Mouse (Mus musculus) megakaryocyte, embryonic 14.5 days (primary cell): ENCODE results near the gene Slc47a2. TPM values are rescaled to one million over a fixed set of nuclear protein-coding genes. Genes with fewer than 3 reads are reported as not detected.
A peak's percentile ranks its signal among the peaks of the same experiment; 100 is the strongest.

Experiments used
- H3K27me3 ChIP-seq: replicated peaks from 2 replicates; pipeline ENCODE3; 2012; ENCODE audit warnings: inconsistent platforms
- H3K36me3 ChIP-seq: replicated peaks from 2 replicates; pipeline ENCODE3; 2012; ENCODE audit warnings: low read length, inconsistent platforms, mixed read lengths
- H3K4me1 ChIP-seq: 2 replicates; pipeline ENCODE4 v1.6.1; 2012; ENCODE audit warnings: inconsistent platforms
- H3K4me3 ChIP-seq: replicated peaks from 2 replicates; pipeline ENCODE3; 2012; ENCODE audit warnings: moderate library complexity, mild to moderate bottlenecking, inconsistent platforms
- H3K9me3 ChIP-seq: 2 replicates; pipeline ENCODE4 v1.6.1; 2012; ENCODE audit warnings: inconsistent platforms
- FLI1 ChIP-seq: IDR thresholded peaks from 2 replicates; pipeline ENCODE4 v1.6.1; 2012; ENCODE audit warnings: low read length, inconsistent platforms, mixed read lengths
- GATA1 ChIP-seq: IDR thresholded peaks from 3 replicates; pipeline ENCODE4 v1.6.1; 2012; ENCODE audit warnings: mixed read lengths, low read length, inconsistent platforms, borderline replicate concordance
- polyA plus RNA-seq: library from polyadenylated mRNA; stranded (reverse); fragments of >175 nt; gene quantifications from 2 replicates; pipeline ENCODE4 v1.2.3, GENCODE M21; 2012; ENCODE audit warnings: low replicate concordance; ENCODE audit not compliant: insufficient read depth

Gene Slc47a2
- polyA plus RNA-seq, result not detected in 2 replicates

- no peaks in the 10 kb centered on the region for H3K9me3 ChIP-seq
- no peak for TF ChIP-seq GATA1
- no peak for TF ChIP-seq FLI1
- H3K4me3 ChIP-seq, result peak within 1 kb of the TSS; percentile 38
- H3K36me3 ChIP-seq, result no peaks in the 10 kb centered on the region
- H3K27me3 ChIP-seq, result peaks cover 84% of the 10 kb centered on the region
- peaks cover 10% of the 10 kb centered on the region for H3K4me1 ChIP-seq
Measured at GRCm38 (mm10) chr11:61342505-61343420, at the start of gene Slc47a2. TSS of gene Slc47a2 (minus strand) at chr11:61342860.

- H3K4me3 ChIP-seq, result no peak overlapping the region
- H3K36me3 ChIP-seq, result no peaks in the 10 kb centered on the region
- peaks cover 22% of the 10 kb centered on the region for H3K9me3 ChIP-seq
- peaks cover 46% of the 10 kb centered on the region for H3K27me3 ChIP-seq
- H3K4me1 ChIP-seq, result peaks cover 13% of the 10 kb centered on the region
- TF ChIP-seq GATA1, result no peak
- no peak for TF ChIP-seq FLI1
Measured at GRCm38 (mm10) chr11:61388936-61389335, 46.3 kb upstream of the Slc47a2 start.

DNA sequence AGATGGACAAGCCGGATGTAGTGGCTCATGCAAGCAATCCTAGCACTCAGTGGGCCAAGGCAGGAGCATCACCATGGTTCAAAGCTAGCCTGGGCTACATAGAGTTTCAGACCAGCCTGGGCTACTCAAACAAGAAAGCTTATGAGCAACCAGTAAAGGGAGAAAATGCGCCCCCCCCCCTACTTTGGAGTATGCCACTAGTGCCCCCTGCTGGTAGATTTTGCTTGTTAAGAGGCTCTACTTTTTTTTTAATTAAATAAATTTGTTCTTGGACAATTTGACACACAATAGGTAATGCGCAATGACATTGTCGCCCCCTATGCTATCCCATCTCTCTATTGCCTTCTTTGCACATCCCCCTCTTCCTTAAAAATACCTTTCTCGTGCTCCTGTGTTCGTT lies 45.4 kb upstream of the Slc47a2 start:
- Histone ChIP-seq H3K9me3 (peaks cover 31% of the 10 kb centered on the region), H3K4me3 (no peak overlapping the region), H3K27me3 (peaks cover 55% of the 10 kb centered on the region), H3K4me1 (peaks cover 13% of the 10 kb centered on the region), H3K36me3 (no peaks in the 10 kb centered on the region)
- TF ChIP-seq GATA1, result no peak
- TF ChIP-seq FLI1, result no peak

- no peaks in the 10 kb centered on the region for H3K36me3 ChIP-seq
- TF ChIP-seq FLI1 (no peak), GATA1 (no peak)
- H3K9me3 ChIP-seq, result peaks cover 36% of the 10 kb centered on the region
- peaks cover 60% of the 10 kb centered on the region for H3K27me3 ChIP-seq
- H3K4me3 ChIP-seq, result no peak overlapping the region
- H3K4me1 ChIP-seq, result peaks cover 13% of the 10 kb centered on the region
Measured at GRCm38 (mm10) chr11:61387233-61387632, 44.6 kb upstream of the Slc47a2 start.

GRCm38 (mm10) chr11:61385725-61386124 lies 43.1 kb upstream of the Slc47a2 start:
- Histone ChIP-seq H3K9me3 (peaks cover 33% of the 10 kb centered on the region), H3K4me1 (peaks cover 26% of the 10 kb centered on the region), H3K4me3 (no peak overlapping the region), H3K27me3 (peaks cover 69% of the 10 kb centered on the region), H3K36me3 (no peaks in the 10 kb centered on the region)
- TF ChIP-seq FLI1, result no peak
- no peak for TF ChIP-seq GATA1

DNA sequence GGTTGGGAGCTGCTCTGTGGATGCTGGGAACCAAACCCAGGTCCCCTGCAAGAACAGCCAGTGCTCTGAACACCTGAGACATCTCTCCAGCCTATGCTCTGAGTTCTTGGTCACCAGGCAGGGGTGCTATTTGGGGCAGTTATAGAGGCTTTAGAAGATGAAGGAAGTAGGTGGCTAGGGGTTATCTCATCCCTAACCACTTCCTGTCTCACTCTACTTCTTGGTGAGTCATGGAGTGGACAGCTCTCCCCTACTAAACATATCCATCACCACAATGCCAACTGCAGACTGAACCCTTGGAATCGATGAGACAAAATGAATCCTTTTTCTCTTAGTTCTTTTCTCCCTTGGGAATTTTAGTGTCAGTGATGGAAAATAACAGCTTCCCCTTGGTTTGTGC lies 38.6 kb upstream of the Slc47a2 start:
- Histone ChIP-seq H3K9me3 (peaks cover 33% of the 10 kb centered on the region), H3K36me3 (no peaks in the 10 kb centered on the region), H3K4me1 (peaks cover 28% of the 10 kb centered on the region), H3K27me3 (peaks cover 89% of the 10 kb centered on the region), H3K4me3 (peak overlapping the region; percentile 33)
- TF ChIP-seq FLI1 (no peak), GATA1 (no peak)

DNA sequence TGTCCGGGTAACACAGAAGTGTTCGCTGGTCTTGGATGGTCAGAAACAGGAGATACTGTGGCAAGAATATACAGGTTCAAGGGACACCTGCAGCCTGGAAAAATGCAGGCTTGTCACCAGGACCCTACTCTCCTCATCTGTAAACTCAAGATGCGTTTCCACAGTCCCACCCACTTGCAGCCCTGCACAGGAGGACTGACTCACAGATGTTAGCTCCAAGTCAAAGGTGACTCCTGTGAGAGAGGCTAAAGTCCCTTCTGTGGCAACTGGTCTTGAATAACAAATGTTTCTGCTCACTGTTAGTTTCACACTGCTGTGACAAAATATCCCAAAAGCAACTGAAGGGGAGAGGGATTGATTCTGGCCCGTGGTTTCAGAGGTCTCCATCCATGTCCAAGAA lies 36.0 kb upstream of the Slc47a2 start:
- Histone ChIP-seq H3K27me3 (peaks cover 89% of the 10 kb centered on the region), H3K36me3 (no peaks in the 10 kb centered on the region), H3K4me1 (peaks cover 20% of the 10 kb centered on the region), H3K4me3 (no peak overlapping the region), H3K9me3 (peaks cover 29% of the 10 kb centered on the region)
- TF ChIP-seq FLI1 (no peak), GATA1 (no peak)

GRCm38 (mm10) chr11:61377881-61378613 lies 35.4 kb upstream of the Slc47a2 start, which contains the start of gene Slc47a1:
TSS of gene Slc47a1 (minus strand) at chr11:61378345.
- Histone ChIP-seq H3K27me3 (peaks cover 89% of the 10 kb centered on the region), H3K36me3 (no peaks in the 10 kb centered on the region), H3K4me3 (peak within 1 kb of the TSS; percentile 14), H3K9me3 (peaks cover 22% of the 10 kb centered on the region), H3K4me1 (peaks cover 20% of the 10 kb centered on the region)
- TF ChIP-seq GATA1, result no peak
- TF ChIP-seq FLI1, result no peak

- peaks cover 12% of the 10 kb centered on the region for H3K4me1 ChIP-seq
- TF ChIP-seq FLI1 (no peak), GATA1 (no peak)
- H3K4me3 ChIP-seq, result no peak overlapping the region
- H3K36me3 ChIP-seq, result no peaks in the 10 kb centered on the region
- H3K9me3 ChIP-seq, result no peaks in the 10 kb centered on the region
- peaks cover 87% of the 10 kb centered on the region for H3K27me3 ChIP-seq
Measured at GRCm38 (mm10) chr11:61368668-61369067, 26.0 kb upstream of the Slc47a2 start.
